Mouse (Mus musculus) heart, adult 9 months (tissue): ENCODE data around the gene 1810049J17Rik.
"Not testable (repeated sequence)": the region's sequence is repeated elsewhere in the genome, so short reads cannot be mapped to it uniquely, and the experiment has no call there.

ENCODE experiments used
- DNase-seq, 2 experiments: peaks; one replicate each; pipeline ENCODE4 v3.0.0; 2022; ENCODE audit warnings: low spot score in 2 of 2

The 1810049J17Rik gene

DNA sequence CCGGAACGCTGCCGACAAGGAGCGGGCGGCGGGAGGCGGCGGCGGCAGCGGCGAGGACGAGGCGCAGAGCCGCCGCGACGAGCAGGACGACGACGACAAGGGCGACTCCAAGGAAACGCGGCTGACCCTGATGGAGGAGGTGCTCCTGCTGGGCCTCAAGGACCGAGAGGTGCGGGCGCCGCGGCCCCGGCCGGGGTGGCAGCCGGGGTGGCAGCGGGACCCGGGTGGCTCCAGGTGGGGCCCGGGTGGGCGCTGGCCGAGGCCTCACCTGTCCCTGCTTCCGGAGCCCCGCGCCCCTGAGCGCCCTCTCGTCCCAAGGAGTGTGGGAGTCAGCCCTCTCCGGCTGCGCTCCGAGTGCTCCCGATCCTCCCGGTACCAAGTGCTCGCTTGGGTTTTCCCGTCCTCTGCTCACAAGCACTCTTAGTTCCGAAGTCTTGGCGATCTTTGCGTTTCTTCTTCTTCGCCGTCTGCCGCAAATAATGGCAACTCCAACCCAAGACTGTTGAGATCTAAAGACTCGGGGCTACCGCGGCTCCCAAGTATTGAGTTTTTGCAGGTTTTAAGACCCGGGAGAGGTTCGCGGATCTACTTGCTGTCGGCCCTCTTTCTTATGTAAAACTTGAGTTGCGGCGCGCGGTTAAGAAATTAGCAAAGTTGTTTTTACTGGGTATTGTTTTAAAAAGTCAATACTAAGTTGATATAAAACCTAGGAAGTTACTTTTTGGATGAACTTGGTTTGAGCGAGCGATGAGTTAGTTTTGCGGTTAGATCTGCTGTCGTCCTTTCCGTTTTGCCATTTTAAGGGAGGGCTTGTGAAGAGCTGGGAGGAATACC, at the start of gene 1810049J17Rik:
TSS of gene 1810049J17Rik (minus strand) at position 112 of the 834 bp plus-strand sequence.
- peak; percentile 25 to 44 for DNase-seq

GRCm38 (mm10) chr15:12371183-12371582, 49.5 kb upstream of the 1810049J17Rik start:
- peak; percentile 47 to 63 for DNase-seq

DNA sequence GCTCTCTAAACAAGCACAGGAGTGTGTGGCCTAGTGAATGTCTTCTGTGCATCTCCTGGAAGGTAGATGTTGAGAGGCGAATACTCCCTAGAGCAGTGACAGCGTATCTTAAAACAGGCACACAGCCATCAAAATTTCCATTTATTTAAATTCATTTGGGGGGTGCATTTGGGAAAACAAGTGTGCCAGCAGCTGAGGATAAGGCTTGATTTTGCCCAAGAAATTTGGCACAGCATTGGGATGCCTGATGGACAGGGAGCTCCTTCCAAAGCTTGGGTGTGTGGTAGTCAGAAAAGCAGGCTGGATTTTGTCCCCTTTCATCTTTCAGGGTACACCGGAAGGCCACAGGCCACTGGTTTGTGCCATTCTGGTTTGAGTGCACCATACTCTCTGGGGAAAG, 48.4 kb upstream of the 1810049J17Rik start:
- DNase-seq = no peak

- no peak for DNase-seq
Measured at GRCm38 (mm10) chr15:12368850-12369249, 47.2 kb upstream of the 1810049J17Rik start.

DNA sequence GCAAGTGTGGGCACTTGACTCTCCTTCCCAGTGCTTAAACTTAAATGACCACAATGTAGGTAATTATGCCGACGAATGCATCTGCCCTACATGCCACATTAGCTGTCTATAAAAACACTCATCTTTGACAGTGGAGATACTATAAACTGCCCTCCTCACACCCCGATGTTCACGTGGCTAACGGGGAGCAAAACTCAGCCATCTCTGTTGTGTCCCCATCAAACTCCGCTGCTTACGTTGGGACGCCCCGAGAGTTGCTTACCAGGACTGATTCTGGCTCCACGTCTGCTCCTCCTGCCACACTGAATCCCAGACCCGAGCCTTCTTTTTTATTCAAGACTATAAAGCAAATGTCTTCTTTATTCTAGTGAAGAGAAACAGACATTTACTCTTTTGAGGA, 46.7 kb upstream of the 1810049J17Rik start:
- no peak for DNase-seq

DNA sequence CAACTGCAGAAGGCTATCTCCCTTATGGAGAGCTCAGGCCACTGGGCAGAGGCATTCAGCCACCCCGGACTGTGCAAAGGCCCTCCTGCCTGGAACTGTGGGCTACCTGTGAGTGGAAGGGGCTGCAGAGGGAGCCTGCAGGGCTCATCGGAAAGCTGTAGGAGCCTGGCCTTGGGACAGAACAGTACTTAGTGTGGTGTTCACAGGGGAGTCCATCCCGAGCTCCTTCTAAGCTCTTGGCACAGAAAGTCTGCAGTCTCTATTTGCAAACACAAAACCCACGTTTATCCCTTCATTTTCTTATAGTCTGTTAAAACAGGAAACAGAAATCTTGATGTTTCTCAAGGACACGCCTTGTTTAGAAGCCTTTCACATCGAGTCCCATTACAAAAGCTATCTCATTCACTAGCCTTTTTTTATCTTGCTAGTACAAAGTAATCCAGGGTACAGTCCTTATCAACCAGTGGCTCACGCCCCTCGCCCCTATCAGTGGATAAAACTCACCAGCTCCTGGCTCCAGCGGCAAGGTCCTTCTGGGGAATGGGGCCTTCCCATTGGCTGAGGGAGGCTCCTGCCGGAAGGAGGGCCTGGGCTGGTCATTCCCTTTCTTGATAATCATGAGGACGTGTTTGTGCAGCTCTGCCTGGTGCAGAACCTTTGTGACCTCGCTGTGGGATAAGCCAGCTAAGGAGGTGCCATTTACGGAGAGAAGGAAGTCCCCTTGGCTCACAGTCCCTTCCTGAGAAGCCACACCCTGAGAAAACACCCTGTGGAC, 45.8 kb upstream of the 1810049J17Rik start:
- peak; percentile 69 for DNase-seq

GRCm38 (mm10) chr15:12366580-12367305, 45.0 kb upstream of the 1810049J17Rik start:
- DNase-seq = not testable (repeated sequence)

GRCm38 (mm10) chr15:12366072-12366469, 44.4 kb upstream of the 1810049J17Rik start:
- no peak for DNase-seq

- no peak for DNase-seq
Measured at GRCm38 (mm10) chr15:12365416-12366071, 43.8 kb upstream of the 1810049J17Rik start.

GRCm38 (mm10) chr15:12364096-12364495, 42.4 kb upstream of the 1810049J17Rik start:
- DNase-seq = no peak

DNA sequence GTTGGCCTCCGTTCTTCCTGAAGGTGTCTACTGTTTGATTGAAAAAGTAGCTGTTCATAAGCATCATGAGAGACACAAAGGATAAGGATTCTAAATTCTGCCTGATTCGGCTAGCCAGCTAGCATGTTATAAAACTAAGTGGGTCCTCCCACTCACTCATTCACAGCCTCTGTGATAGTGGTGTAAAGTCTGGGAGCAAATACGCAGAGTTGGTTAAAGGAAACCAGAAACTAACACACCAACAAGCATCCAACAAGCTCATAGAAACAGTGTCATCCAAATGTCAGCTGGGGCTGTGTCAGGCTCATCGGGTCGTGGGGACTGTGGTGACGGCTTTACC, 41.0 kb upstream of the 1810049J17Rik start:
- DNase-seq = no peak

DNA sequence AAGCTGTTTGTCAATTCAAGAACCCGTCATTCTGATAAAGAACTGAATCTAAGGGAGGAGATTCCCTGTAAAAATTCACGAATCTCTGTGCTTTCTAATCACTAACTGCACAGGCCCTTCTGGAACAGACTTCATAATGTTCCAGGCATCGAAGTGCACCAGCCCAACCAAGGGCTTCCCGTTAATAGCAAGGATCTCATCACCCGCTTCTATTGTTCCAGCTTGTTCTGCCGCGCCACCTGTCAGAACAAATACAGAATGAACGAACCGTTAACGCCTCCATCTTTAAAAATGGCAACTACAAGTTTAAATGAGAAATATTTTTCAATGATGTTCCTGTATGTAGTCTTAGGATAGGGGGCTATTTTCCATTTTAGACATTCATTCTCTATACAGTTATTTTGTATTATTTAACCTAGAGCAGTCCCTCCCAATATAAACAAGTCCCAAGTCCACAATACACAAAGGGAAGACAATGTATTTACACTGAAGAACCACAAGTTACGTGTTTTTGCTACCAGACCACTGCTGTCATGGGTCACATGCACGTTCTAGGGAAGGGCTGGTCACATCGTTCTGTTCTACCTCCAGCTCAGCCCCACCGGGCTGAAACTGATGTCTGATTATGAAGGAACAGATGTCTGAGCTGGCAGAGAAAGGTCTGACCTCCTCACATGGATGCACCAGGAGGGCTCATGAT, 40.5 kb upstream of the 1810049J17Rik start:
- DNase-seq = no peak

DNA sequence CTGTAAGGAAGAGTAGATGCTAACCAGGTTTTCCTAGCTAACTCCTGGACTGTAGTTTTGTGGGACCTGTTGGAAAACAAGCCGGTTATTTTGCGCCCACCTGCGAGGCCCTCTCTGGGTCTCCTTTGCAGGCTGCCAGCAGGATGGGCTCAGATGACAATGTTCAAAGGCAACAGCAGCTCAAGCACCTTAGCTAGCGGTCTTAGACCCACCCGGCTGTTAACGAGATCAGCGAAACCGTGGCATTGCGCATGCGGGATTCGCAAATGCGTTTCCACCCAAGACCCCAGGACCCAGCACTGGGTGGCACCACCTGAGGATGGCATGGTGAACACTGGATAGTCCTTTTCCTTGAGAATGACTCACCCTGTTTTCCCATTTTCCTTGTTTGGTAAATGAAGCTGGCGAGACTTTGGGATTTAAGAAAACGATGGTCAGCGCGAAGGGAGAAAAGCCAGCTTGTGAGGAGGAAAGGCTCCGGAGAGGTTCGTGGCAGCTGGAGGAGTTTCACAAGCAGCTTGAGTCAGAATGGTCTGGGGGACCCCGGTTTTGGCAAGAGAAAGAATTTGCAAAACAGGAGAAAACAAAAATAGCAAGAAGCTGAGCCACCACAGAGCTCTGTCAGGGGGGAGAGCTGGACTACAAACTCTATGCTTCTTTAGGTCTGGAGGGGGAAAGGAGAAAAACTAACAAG, 39.0 kb upstream of the 1810049J17Rik start:
- no peak for DNase-seq

DNA sequence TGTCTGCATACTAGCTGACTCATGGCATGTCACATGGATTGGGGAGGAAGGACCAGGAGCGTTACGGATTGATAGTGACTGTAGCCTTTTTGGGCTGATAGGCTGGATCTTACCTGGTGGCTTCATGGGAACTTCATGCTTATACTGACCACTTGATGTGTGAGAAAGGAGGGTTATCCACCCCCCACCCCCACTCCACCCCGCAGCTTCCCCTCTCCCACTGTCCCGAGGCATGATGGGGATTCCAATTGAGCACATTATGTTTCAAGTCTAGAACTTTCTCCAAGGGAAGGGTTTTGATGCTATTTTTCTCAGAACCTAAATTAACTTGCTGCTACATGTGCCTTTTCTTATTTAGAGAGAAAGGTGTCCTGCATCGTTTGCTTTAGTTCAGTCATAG, 36.7 kb upstream of the 1810049J17Rik start:
- no peak for DNase-seq

DNA sequence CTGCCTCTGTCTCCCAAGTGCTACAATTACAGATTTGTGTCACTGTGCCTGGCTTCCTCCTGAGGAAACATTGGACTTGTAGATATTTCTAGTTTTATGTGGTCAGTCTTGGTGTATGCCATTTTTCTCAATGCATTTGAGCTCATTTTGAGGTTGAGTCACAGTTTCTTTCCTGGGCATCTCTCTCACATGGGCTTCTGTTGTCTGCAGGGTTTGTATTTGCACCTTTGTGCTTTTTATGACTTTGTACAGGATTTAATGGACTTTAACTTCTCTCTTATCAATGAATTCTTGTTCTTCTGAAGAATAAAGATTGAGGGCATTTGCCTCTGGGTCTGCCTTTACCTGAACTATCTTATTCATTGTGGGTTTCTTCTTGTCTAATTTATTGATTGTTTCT, 35.8 kb upstream of the 1810049J17Rik start:
- DNase-seq = no peak

DNA sequence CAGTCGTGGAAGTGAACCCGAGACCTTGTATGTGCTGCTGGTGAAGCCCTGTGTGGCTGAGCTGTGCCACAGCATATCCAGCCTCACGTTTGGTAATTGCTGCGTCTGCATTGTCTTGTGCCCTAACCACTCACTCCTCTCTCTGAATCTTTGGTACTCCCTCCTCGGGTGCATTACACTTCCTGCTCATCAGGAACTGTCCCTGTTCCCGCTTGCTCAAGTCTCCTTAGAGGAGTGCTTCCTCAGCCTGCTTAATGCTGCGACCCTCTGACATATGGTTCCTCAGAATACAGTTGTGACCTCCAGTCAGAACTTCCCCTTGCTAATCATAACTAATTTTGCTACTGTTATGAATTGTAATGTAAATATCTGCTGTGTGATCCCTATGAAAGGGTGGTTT, 34.2 kb upstream of the 1810049J17Rik start:
- DNase-seq = no peak

- DNase-seq = no peak
Measured at GRCm38 (mm10) chr15:12355261-12355660, 33.6 kb upstream of the 1810049J17Rik start.

DNA sequence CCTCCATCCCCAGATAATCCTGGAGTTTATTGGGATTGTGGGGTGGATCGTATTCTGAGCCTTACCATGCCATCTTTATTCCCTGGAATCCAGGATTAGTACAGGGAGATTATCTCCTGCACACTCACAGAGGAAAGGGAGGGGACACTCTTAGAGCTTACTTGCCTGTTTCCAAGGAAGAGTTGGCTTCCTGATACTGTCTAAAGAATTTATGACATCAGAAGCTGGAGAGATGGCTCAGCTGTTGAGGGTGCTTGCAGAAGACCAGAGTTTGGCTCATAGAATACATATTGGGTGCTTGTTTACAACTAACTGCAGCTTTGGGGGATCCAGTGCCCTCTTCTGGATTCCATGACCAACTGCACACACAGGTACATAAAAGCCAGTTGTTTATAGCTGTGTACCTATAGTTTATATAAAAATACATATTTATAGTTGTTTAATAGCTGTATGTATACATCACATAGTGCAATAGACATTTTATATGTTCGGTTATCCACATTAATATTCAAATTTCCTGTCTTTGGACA, 32.6 kb upstream of the 1810049J17Rik start:
- no peak for DNase-seq

DNA sequence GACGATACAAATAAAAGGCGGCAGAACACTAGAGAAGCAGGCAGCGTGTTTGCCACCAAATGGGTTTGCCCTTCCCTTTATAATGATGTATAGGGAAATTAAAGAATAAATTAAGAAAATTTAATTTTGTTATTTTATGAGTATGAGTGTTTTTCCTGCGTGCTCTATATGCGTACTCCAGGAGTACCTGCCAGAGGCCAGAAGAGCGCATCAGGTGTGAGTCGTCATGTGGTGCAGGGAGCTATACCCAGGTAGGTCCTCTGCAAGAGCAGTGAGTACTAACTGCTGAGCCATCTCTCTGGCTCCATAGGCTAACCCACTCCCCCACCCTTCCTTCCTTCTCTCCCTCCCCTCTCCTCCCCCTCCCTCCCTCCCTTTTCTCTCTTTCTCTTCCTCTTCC, 29.8 kb upstream of the 1810049J17Rik start:
- DNase-seq = no peak

DNA sequence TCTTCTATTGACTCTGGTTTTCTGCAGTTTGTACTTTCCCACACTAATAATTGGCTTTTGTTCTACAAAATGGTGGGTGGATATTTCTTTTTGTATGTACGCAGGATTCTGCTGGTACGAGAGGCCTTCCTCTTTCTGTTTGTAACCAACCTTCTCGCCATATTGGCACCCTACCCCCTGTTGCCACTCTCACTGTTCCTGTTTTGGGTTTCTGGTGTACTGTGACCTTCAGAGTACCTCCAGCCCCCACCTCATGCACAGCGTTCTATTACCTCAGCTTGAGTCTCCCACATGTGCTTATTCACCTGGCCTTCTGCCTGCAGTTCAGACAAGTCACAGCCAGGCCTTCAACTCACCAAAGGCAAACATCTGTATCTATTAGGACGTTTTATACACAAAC, 28.1 kb upstream of the 1810049J17Rik start:
- DNase-seq = no peak
